Mouse (Mus musculus) kidney, postnatal 36 days (tissue): ENCODE data around the gene Fam207a.
A peak's percentile ranks its signal among the peaks of the same experiment; 100 is the strongest.

ENCODE experiments used
- DNase-seq, 2 experiments: peaks; one replicate each; pipeline ENCODE4 v3.0.0; 2021 to 2022; ENCODE audit warnings: mixed read lengths in 2 of 2

The Fam207a gene

GRCm38 (mm10) chr10:77500636-77501035, 14.9 kb downstream of the Fam207a start:
- DNase-seq: no peak

GRCm38 (mm10) chr10:77498254-77498653, 17.3 kb downstream of the Fam207a start:
- no peak for DNase-seq

DNA sequence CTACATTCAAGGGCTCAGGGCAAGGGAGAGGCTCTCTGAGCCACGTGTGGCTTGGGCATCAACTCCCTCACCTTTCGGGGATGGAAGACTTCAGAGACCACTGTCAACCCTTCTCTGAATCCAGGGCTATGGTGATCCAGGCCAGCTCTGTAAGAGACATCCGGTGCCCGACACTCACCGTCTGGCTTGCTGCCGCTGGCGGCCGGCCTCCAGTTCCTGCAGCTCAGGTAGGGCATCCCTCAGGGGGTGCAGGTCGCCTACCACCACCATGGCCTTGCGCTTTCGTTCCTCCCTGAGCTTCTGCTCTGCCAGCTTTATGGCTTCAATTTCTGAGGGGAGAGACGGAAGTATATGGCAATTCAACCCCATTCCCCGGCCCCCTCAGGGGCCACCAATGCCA, 18.4 kb downstream of the Fam207a start:
- DNase-seq: no peak

DNA sequence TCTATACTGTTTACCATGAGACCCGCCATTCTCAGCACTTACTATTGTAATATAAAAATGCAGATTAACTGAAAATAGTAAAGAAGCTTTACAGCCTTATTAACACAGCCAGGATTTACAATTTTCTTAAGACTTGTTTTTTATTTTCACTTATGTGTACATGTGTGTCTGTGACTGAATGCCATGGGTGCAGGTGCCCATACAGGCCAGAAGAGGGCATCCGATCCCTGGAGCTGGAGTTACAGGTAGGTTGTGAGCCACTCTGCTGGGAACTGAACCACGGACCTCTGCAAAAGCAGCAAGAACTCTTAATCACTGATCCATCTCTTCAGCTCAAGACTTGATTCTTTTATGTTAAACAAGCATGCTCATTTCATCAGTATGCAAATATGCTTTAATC, 22.7 kb downstream of the Fam207a start:
- DNase-seq: no peak

DNA sequence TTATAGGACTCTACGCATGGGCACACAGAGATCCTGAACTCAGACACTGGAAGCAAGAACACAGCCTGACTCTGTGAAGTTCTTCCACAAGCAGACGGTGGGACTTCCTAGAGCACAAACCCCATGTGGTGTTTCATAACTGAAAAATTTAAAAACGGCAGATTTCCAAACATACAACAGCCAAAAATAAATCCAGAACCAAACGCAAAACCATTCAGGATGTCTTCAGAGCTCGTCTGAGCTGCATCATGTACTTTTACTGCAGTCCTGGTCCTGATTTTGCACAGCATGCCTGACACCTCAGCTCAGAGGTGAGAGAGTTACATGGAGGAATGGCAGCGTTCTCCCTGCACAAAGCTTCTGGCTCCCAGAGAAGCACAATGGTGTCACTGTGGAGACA, 24.0 kb downstream of the Fam207a start:
- no peak for DNase-seq

DNA sequence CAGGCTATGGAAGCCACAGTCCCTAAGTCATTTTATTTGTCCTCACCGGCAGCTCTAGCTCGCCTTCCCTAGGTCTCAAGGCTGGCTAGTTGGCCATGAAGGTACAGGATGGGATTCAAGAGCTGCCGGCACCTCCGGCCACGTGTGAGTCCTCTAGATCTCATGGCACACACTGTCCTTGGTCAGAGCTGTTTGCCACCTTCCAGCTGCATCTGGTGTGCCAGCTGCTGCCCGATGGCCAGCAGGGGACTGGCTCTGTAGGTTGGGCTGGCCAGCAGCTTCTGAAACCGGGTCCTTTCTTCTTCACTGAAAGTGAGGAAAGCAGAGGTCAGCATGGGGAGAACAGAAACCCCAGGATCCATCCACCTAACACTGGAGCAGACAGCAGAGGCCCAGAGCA, 27.4 kb downstream of the Fam207a start:
- no peak for DNase-seq

- DNase-seq: no peak
Measured at GRCm38 (mm10) chr10:77485786-77486185, 29.8 kb downstream of the Fam207a start.

GRCm38 (mm10) chr10:77484205-77484935, 31.2 kb downstream of the Fam207a start:
- DNase-seq: peak; percentile 70 to 71

- DNase-seq: no peak
Measured at GRCm38 (mm10) chr10:77481814-77482213, 33.8 kb downstream of the Fam207a start.

- no peak for DNase-seq
Measured at GRCm38 (mm10) chr10:77479972-77480371, 35.6 kb downstream of the Fam207a start.

GRCm38 (mm10) chr10:77476907-77477306, 38.7 kb downstream of the Fam207a start:
- no peak for DNase-seq

- DNase-seq: no peak
Measured at GRCm38 (mm10) chr10:77472188-77472587, 43.4 kb downstream of the Fam207a start.

- no peak for DNase-seq
Measured at GRCm38 (mm10) chr10:77471512-77471911, 44.1 kb downstream of the Fam207a start.

DNA sequence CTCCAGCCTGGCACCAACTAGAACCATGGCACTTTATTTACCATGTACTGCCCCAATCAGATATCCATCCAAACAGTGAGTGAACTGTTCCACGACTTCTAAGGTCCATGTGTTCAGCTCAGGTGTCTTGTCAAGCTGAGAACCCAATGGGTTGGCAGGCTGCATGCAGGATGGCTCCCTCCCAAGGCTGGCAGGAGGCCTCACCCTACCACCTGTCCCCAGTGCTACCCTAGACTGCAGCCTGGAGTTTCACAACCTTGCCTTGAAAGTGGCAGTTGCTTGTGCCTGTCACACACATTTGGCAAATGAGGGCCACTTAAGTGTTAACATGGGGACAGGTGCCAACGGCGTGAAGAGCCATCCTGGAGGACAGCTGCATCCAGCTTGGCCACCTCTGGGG, 44.8 kb downstream of the Fam207a start:
- no peak for DNase-seq

DNA sequence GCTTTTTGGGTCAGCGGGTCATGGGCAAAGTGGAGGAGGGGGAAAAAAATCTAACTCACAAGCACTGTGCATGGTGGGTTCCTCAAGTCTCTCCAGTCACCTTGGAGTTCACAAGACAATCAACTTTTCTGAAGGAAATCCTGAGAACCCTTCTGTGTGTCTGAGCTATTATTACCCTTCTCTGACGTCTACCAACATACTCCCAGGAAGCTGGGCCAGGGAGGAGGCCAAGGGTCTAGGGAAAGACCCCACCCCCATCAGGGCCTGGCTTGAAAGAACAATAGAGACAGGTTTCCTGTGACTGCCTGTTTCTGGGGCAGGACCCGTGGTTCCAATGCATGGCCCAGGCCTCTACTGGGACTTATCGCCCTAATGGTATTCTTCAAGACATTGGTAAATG, 46.9 kb downstream of the Fam207a start:
- no peak for DNase-seq

- no peak for DNase-seq
Measured at GRCm38 (mm10) chr10:77467407-77467806, 48.2 kb downstream of the Fam207a start.

DNA sequence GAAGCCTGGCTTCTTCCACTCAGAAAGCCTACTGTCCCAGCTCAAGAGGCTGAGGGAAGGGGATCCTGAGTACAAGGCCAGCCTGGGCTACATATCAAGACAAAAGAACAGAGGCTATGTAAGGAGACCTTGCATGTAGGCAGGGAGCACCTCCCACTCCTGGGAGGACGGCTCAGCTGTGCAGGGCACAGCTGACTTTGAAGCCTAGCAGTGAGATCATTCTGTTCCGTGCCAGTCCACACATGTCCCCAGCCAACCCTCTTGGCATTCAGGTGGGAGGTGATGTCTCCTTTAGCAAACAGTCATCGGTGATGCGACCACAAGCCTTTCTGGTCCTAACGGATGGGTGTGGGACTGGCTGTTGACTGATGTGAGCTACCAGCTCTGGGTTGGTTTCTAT, 49.7 kb downstream of the Fam207a start:
- DNase-seq: no peak

DNA sequence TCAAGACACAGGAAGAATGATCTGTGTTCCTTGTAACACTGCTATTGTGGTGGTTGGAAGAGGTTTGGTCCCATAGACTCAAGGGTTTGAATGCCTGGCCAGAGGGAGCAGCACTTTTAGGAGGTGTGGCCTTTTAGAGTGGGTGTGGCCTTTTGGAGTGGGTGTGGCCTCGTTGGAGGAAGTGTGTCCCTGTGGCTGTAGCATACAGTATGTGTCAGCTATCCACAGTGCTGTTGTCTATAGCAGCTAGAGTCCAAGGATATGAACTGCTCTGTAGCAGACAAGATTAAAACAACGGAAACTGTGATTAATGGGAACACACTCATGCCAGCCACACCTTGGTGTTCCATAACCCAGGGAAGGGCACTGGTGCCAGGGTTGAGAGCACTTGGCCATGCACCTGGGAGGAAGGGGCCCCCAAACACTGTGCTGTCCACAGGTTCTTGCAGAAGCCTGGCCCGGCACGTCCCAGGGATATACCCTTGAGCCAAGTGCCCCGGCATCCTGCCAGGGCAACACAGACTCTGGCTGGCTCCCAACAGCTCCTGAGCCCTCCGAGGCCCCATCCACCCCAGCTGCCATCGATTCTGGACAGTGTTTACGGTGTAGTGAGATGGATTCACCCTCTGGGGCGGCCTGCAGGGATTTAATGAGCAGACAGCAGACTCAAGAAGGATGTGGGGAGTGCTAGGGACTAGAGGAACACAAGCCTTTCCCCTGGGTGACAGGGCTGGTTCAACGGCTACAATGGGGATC, 51.2 kb downstream of the Fam207a start:
- DNase-seq: peak in 1 of 2 experiments; percentile 49

- no peak for DNase-seq
Measured at GRCm38 (mm10) chr10:77461161-77461560, 54.4 kb downstream of the Fam207a start.

- DNase-seq: no peak
Measured at GRCm38 (mm10) chr10:77457701-77458100, 57.9 kb downstream of the Fam207a start.

GRCm38 (mm10) chr10:77456507-77456906, 59.1 kb downstream of the Fam207a start:
- DNase-seq: no peak

DNA sequence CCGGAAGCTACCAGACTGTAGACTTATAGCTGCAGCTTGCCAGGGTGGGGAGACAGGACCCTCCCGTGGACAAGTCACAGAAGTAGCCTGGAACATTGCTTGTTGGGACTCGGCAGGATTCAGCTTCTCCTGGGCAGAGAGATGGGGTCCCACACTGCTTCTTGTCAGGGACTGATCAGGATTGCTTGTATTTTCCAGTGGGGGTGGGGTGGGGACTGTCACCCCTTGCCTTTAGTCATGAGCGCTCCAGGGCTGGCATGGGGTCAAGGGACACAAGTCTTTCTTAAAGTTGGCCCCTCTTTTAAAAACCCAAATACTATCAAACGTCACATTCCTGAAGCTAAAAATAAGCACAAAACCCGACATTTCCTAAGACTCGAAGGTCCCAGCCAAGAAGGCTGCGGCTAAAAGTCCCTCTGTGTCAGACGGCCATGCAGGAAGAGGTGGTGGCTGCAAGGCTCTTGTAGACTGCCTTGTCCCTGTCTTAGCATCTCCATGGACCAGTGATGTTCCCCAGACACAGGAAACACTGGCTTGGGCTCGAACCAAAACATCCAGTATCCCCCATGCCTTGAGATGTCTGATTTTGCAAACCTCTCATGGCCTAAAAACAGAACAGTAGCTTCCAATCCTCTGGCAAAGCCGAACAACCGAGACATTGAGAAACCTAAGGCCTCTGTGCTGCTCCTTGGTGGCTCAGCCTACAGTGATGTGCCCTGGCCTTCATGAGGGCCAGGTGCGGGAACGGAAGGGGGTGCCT, 60.2 kb downstream of the Fam207a start:
- DNase-seq: no peak

GRCm38 (mm10) chr10:77454795-77455194, 60.8 kb downstream of the Fam207a start:
- DNase-seq: no peak

GRCm38 (mm10) chr10:77451822-77452221, 63.8 kb downstream of the Fam207a start:
- DNase-seq: no peak
